9 mouse cellular contexts compared by ENCODE assay signal in the genomic region with DNA sequence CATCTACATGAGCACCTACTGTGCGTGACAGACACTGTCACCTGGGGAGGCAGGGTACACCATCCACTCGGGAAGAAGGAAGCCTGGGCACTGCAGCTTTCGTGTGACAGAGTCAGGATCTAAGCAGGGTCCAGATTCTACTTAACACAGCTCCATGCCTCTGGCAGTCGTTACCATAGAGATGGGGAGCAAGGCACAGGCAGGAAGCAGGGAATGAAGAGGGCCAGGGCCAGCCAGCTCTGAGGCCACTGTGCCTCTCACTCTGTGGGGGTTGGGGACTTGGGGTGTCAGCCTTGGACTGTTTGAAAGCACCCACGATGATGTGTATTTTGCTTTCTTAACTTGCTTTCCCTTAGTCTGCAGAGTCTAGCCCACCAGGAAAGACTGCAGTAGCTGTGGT. TPM values are rescaled to one million over a fixed set of nuclear protein-coding genes. Genes with fewer than 3 reads are reported as not detected.
DNase-seq lines count a peak whose midpoint lies in the region; ATAC-seq and TF ChIP-seq lines count a peak whose summit lies in the region.
"Had no signal": no experiment of that assay in that cellular context is flagged by ENCODE, and none has a peak within 500 bp of the region (broad histone marks: within the 10 kb centered on the region; RNA-seq: fewer than 3 reads in every experiment).

No protein-coding gene starts in this region.

- DNase-seq in forebrain, embryonic 14.5 days (ENCODE audit: low spot score): no peak
- no peak for DNase-seq in forebrain, embryonic 11.5 days (ENCODE audit: low spot score)
- DNase-seq in layer of hippocampus, adult 2 months (ENCODE audit: low spot score in 2 of 2): no peak
- no peak for DNase-seq in layer of hippocampus, adult 18-20 months (ENCODE audit: low spot score in 2 of 2)
- no peak for DNase-seq in hindbrain, embryonic 14.5 days (ENCODE audit: low spot score)
- DNase-seq in midbrain, embryonic 11.5 days (ENCODE audit: low spot score, missing footprints): peak; percentile 82
- DNase-seq in T-cell, adult 2 months (ENCODE audit: low spot score): no peak
- DNase-seq in thymus, adult 2 months: no peak
- DNase-seq: cerebellum, adult 2 months had no signal

- no peak for TF ChIP-seq POLR2A in thymus, adult 2 months (IDR thresholded peaks at IDR 0.05; ENCODE audit: control insufficient read depth, extremely low read depth, insufficient read depth, low read length, poor library complexity)

- no peak for ATAC-seq in forebrain, embryonic 14.5 days
- no peak for ATAC-seq in forebrain, embryonic 11.5 days (replicated peaks; ENCODE audit: low FRiP score)
- peak; percentile 40; the same call in 1 of the 2 replicates for ATAC-seq in hindbrain, embryonic 14.5 days (ENCODE audit: low FRiP score)
- no peak for ATAC-seq in midbrain, embryonic 11.5 days (ENCODE audit: low FRiP score)

- H3K36me3 ChIP-seq in forebrain, embryonic 14.5 days (ENCODE audit: control insufficient read depth, insufficient read depth, low read length): peaks cover 42% of the 10 kb centered on the region
- peaks cover 12% of the 10 kb centered on the region; the same call in 1 of the 2 replicates for H3K36me3 ChIP-seq in forebrain, embryonic 11.5 days (ENCODE audit: control insufficient read depth, insufficient read depth, low read length)
- peaks cover 8% of the 10 kb centered on the region; the same call in 1 of the 2 replicates for H3K36me3 ChIP-seq in hindbrain, embryonic 14.5 days (replicated peaks; ENCODE audit: control insufficient read depth, insufficient read depth)
- H3K36me3 ChIP-seq in midbrain, embryonic 11.5 days (ENCODE audit: control insufficient read depth, insufficient read depth, low read length): peaks cover 10% of the 10 kb centered on the region
- H3K36me3 ChIP-seq in thymus, adult 2 months (ENCODE audit: control insufficient read depth, insufficient read depth, low read length): peaks cover 11% of the 10 kb centered on the region; the same call in 1 of the 2 replicates

- 73% methylated on average over 5 of the region's 5 CpGs for WGBS in forebrain, embryonic 14.5 days
- 79% methylated on average over 5 of the region's 5 CpGs for WGBS in forebrain, embryonic 11.5 days
- WGBS in hindbrain, embryonic 14.5 days: 61% methylated on average over 5 of the region's 5 CpGs
- 36% methylated on average over 5 of the region's 5 CpGs for WGBS in midbrain, embryonic 11.5 days
- 90% methylated on average over 5 of the region's 5 CpGs for WGBS in thymus, adult 2 months

- H3K27me3 ChIP-seq in forebrain, embryonic 14.5 days (replicated peaks; ENCODE audit: control insufficient read depth, insufficient read depth, low read length): no peaks in the 10 kb centered on the region
- no peaks in the 10 kb centered on the region for H3K27me3 ChIP-seq in forebrain, embryonic 11.5 days (ENCODE audit: control insufficient read depth, insufficient read depth, low read length)
- no peaks in the 10 kb centered on the region for H3K27me3 ChIP-seq in hindbrain, embryonic 14.5 days (ENCODE audit: control insufficient read depth, insufficient read depth, low read length)
- H3K27me3 ChIP-seq in midbrain, embryonic 11.5 days (ENCODE audit: control insufficient read depth, insufficient read depth, low read length): no peaks in the 10 kb centered on the region
- H3K27me3 ChIP-seq in thymus, adult 2 months (ENCODE audit: control insufficient read depth, insufficient read depth, low read length): no peaks in the 10 kb centered on the region

- no peak overlapping the region for H3K4me3 ChIP-seq in forebrain, embryonic 14.5 days (ENCODE audit: low read depth, low read length)
- H3K4me3 ChIP-seq in forebrain, embryonic 11.5 days (ENCODE audit: low read depth, low read length): no peak overlapping the region
- no peak overlapping the region for H3K4me3 ChIP-seq in layer of hippocampus, adult 2 months
- H3K4me3 ChIP-seq in hindbrain, embryonic 14.5 days (replicated peaks; ENCODE audit: low read length): no peak overlapping the region
- H3K4me3 ChIP-seq in midbrain, embryonic 11.5 days (ENCODE audit: low read depth, low read length): no peak overlapping the region
- no peak overlapping the region for H3K4me3 ChIP-seq in thymus, adult 2 months (ENCODE audit: control insufficient read depth, insufficient read depth, low read length)

- TF ChIP-seq CTCF in layer of hippocampus, adult 2 months (conservative IDR thresholded peaks at IDR 0.05): no peak
- no peak for TF ChIP-seq CTCF in thymus, adult 2 months (IDR thresholded peaks at IDR 0.05; ENCODE audit: borderline replicate concordance, control insufficient read depth, extremely low read depth, insufficient read depth, low read length, poor library complexity)

- H3K4me1 ChIP-seq in forebrain, embryonic 14.5 days (ENCODE audit: control insufficient read depth, insufficient read depth, low read length): no peaks in the 10 kb centered on the region
- no peaks in the 10 kb centered on the region for H3K4me1 ChIP-seq in forebrain, embryonic 11.5 days (replicated peaks; ENCODE audit: control insufficient read depth, insufficient read depth, low read length)
- H3K4me1 ChIP-seq in hindbrain, embryonic 14.5 days (replicated peaks; ENCODE audit: control insufficient read depth, insufficient read depth, low read length): peaks cover 3% of the 10 kb centered on the region; the same call in 1 of the 2 replicates
- H3K4me1 ChIP-seq in midbrain, embryonic 11.5 days (ENCODE audit: control insufficient read depth, insufficient read depth, low read length): no peaks in the 10 kb centered on the region; the same call in none of the 2 replicates
- no peaks in the 10 kb centered on the region for H3K4me1 ChIP-seq in thymus, adult 2 months (replicated peaks; ENCODE audit: control insufficient read depth, insufficient read depth, low read length)

- H3K9me3 ChIP-seq in forebrain, embryonic 14.5 days (replicated peaks; ENCODE audit: control insufficient read depth, low read length): no peaks in the 10 kb centered on the region
- H3K9me3 ChIP-seq in forebrain, embryonic 11.5 days (ENCODE audit: control insufficient read depth, low read length): no peaks in the 10 kb centered on the region
- H3K9me3 ChIP-seq in hindbrain, embryonic 14.5 days (ENCODE audit: control insufficient read depth, low read length): no peaks in the 10 kb centered on the region
- H3K9me3 ChIP-seq in midbrain, embryonic 11.5 days (ENCODE audit: control insufficient read depth, low read length): no peaks in the 10 kb centered on the region

- no peak overlapping the region for H3K27ac ChIP-seq in forebrain, embryonic 14.5 days (ENCODE audit: low read depth, low read length)
- no peak overlapping the region for H3K27ac ChIP-seq in forebrain, embryonic 11.5 days (ENCODE audit: low read depth, low read length)
- peak overlapping the region; percentile 43 for H3K27ac ChIP-seq in layer of hippocampus, adult 2 months
- peak overlapping the region; percentile 12; the same call in 1 of the 2 replicates for H3K27ac ChIP-seq in hindbrain, embryonic 14.5 days
- no peak overlapping the region for H3K27ac ChIP-seq in midbrain, embryonic 11.5 days (ENCODE audit: low read depth, low read length)
- H3K27ac ChIP-seq in thymus, adult 2 months (ENCODE audit: control insufficient read depth, insufficient read depth, low read length): no peak overlapping the region

- H3K9ac ChIP-seq in forebrain, embryonic 14.5 days (ENCODE audit: low read length): 0 out of 2 replicates have a peak overlapping the region, but pooled peaks have one; percentile 17
- no peak overlapping the region for H3K9ac ChIP-seq in forebrain, embryonic 11.5 days (ENCODE audit: low read length)
- H3K9ac ChIP-seq in hindbrain, embryonic 14.5 days: no peak overlapping the region
- H3K9ac ChIP-seq in midbrain, embryonic 11.5 days (ENCODE audit: low read length): no peak overlapping the region

- no peak overlapping the region for H3K4me2 ChIP-seq in forebrain, embryonic 14.5 days (ENCODE audit: low read length)
- H3K4me2 ChIP-seq in forebrain, embryonic 11.5 days (ENCODE audit: low read depth, low read length, severe bottlenecking): no peak overlapping the region
- no peak overlapping the region for H3K4me2 ChIP-seq in hindbrain, embryonic 14.5 days (replicated peaks)
- no peak overlapping the region for H3K4me2 ChIP-seq in midbrain, embryonic 11.5 days

RNA-seq across cellular contexts. Expression of a gene that starts 46.1 kb away (rescaled TPM):
- 44.1 and 52.1 TPM in 2 replicates for polyA plus RNA-seq in forebrain, embryonic 14.5 days (2014; fragmentation: Nextera tagmentation; extraction: Ambion mirVana)
- 61.0 and 63.6 TPM in 2 replicates for polyA plus RNA-seq in forebrain, embryonic 11.5 days (2014; fragmentation: Nextera tagmentation; extraction: Ambion mirVana)
- 10 to 100 TPM; 19.4 to 19.7 TPM for total RNA-seq in layer of hippocampus, adult 2 months (2021)
- 10 to 100 TPM; 18.1 to 20.3 TPM for total RNA-seq in layer of hippocampus, adult 18-20 months (2021)
- polyA plus RNA-seq in hindbrain, embryonic 14.5 days (2014; fragmentation: Nextera tagmentation; extraction: Ambion mirVana): 45.6 and 47.7 TPM in 2 replicates
- polyA plus RNA-seq in midbrain, embryonic 11.5 days (2014; fragmentation: Nextera tagmentation; extraction: Ambion mirVana): 48.4 and 55.4 TPM in 2 replicates
- 102 and 109 TPM in 2 replicates for polyA plus RNA-seq in thymus, adult 2 months (2012; rRNA removed)

Comparison
In these comparisons a context has a peak if more than half of its experiments do, and no peak if none do; other contexts are left out.
1. H3K27ac ChIP-seq: peak in layer of hippocampus, adult 2 months (single experiment) and hindbrain, embryonic 14.5 days (single experiment); none in forebrain, embryonic 14.5 days (single experiment), forebrain, embryonic 11.5 days (single experiment), midbrain, embryonic 11.5 days (single experiment) and thymus, adult 2 months (single experiment).